Mouse (Mus musculus) cerebellum, adult 2 months (tissue): Measurements from ENCODE around the gene Palmd.

Experiments
- CTCF ChIP-seq: fragments of 200-500 bp; IDR thresholded peaks from 2 replicates; pipeline ENCODE4 v1.5.1; 2011; ENCODE audit warnings: low read depth, mild to moderate bottlenecking, control low read depth, low read length, moderate library complexity, borderline replicate concordance; ENCODE audit not compliant: insufficient read depth
- POLR2A ChIP-seq: fragments of 200-500 bp; IDR thresholded peaks from 2 replicates; pipeline ENCODE4 v1.6.1; 2011; ENCODE audit warnings: low read length, control low read depth, borderline replicate concordance; ENCODE audit not compliant: insufficient read depth

DNA sequence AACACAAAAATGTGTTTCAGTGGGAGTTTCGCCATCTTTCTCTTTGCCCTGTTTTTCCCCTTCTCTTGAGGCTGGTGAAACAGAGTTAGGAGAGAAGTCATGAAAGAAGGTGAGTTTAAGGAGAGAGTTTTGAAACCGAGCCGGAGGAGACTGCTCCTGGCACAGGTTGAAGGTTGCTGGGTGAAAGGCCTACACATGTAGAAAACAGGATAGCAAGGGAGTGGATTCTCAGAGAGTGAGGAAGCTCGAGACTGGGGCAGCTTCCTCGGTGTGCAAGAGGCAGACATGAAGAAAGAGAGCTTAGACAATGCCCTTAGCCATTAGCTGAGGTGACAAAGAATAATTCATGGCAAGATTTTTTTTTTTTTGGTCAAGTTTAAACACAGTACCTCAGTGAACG, 15.4 kb downstream of the Palmd start:
- TF ChIP-seq POLR2A (no peak), CTCF (no peak)
